Mouse (Mus musculus): ENCODE measurements around the gene Ndufb3. TPM values are rescaled to one million over a fixed set of nuclear protein-coding genes. Genes with fewer than 3 reads are reported as not detected.

The Ndufb3 gene
- polyA plus RNA-seq (2021; fragmentation: Nextera tagmentation), result 486 and 544 TPM in 2 replicates
- long read RNA-seq, experiment 1, transcript Ndufb3-201 (3 exons, 763 nt), result major isoform, 267 of 276 reads
- long read RNA-seq, experiment 1, partial matches to known transcripts, result 2 of 276 reads
- long read RNA-seq, experiment 1, other reads (novel, unspliced or antisense), result 7 of 276 reads
- long read RNA-seq, experiment 2, transcript Ndufb3-201 (3 exons, 763 nt), result major isoform, 33 of 33 reads
- long read RNA-seq, experiment 2, partial matches to known transcripts, result 0 of 33 reads
- long read RNA-seq, experiment 2, other reads (novel, unspliced or antisense), result 0 of 33 reads

GRCm38 (mm10) chr1:58586171-58586997 is at the start of gene Ndufb3, which contains the start of gene Fam126b:
TSS of gene Ndufb3 (plus strand) at chr1:58586384.
TSS of gene Fam126b (minus strand) at chr1:58586323.

Other genes with a start within 250 kb of the Ndufb3 start
- gene Bzw1, start 193.5 kb upstream of the Ndufb3 start, polyA plus RNA-seq (2021; fragmentation: Nextera tagmentation), result 66.7 and 86.2 TPM in 2 replicates
- 9.7 and 13.7 TPM in 2 replicates for gene Clk1, start 162.3 kb upstream of the Ndufb3 start, polyA plus RNA-seq (2021; fragmentation: Nextera tagmentation)
- gene Nif3l1, start 141.2 kb upstream of the Ndufb3 start, polyA plus RNA-seq (2021; fragmentation: Nextera tagmentation), result 16.0 and 18.0 TPM in 2 replicates
- gene Ppil3, start 140.9 kb upstream of the Ndufb3 start, polyA plus RNA-seq (2021; fragmentation: Nextera tagmentation), result 42.1 and 43.6 TPM in 2 replicates
- 20.8 and 26.1 TPM in 2 replicates for gene Orc2, start 81.3 kb upstream of the Ndufb3 start, polyA plus RNA-seq (2021; fragmentation: Nextera tagmentation)
- gene Fam126b, start 61 bp upstream of the Ndufb3 start, polyA plus RNA-seq (2021; fragmentation: Nextera tagmentation), result 31.0 and 34.9 TPM in 2 replicates
- 0.10 and 0.15 TPM in 2 replicates for gene Als2cr12, start 109.6 kb downstream of the Ndufb3 start, polyA plus RNA-seq (2021; fragmentation: Nextera tagmentation)
- 18.7 and 20.9 TPM in 2 replicates for gene Cflar, start 125.1 kb downstream of the Ndufb3 start, polyA plus RNA-seq (2021; fragmentation: Nextera tagmentation)
- 2.0 and 2.5 TPM in 2 replicates for gene Casp8, start 209.0 kb downstream of the Ndufb3 start, polyA plus RNA-seq (2021; fragmentation: Nextera tagmentation)